Comparison of ENCODE assay signal across 8 mouse cellular contexts in genomic region chr9:57565741-57566221, GRCm38 (mm10). TPM values are rescaled to one million over a fixed set of nuclear protein-coding genes. Genes with fewer than 3 reads are reported as not detected.
A peak's percentile ranks its signal among the peaks of the same experiment; 100 is the strongest.
DNase-seq lines count a peak whose midpoint lies in the region; ATAC-seq lines count a peak whose summit lies in the region.
"Had no signal": no experiment of that assay in that cellular context is flagged by ENCODE, and none has a peak within 500 bp of the region (broad histone marks: within the 10 kb centered on the region; RNA-seq: fewer than 3 reads in every experiment).

No protein-coding gene starts in this region.

- H3K27me3 ChIP-seq in neural tube, embryonic 11.5 days (ENCODE audit: control insufficient read depth, insufficient read depth, low read length): no peaks in the 10 kb centered on the region

- 54% methylated on average over 10 of the region's 10 CpGs for WGBS in neural tube, embryonic 11.5 days

- H3K27ac ChIP-seq in neural tube, embryonic 11.5 days (ENCODE audit: low read depth, low read length): no peak overlapping the region

- H3K36me3 ChIP-seq in neural tube, embryonic 11.5 days (ENCODE audit: control insufficient read depth, insufficient read depth, low read length): peaks cover 5% of the 10 kb centered on the region

- H3K9ac ChIP-seq in neural tube, embryonic 11.5 days (ENCODE audit: low read length): no peak overlapping the region

- no peak for ATAC-seq in neural tube, embryonic 11.5 days (ENCODE audit: insufficient read depth, low FRiP score, low TSS enrichment)
- ATAC-seq in megakaryocyte-erythroid progenitor cell, adult 5-6 weeks (replicated peaks; ENCODE audit: low FRiP score, low TSS enrichment, poor library complexity, severe bottlenecking): no peak

- H3K4me2 ChIP-seq in neural tube, embryonic 11.5 days (ENCODE audit: low read depth): no peak overlapping the region

- peak; percentile 32 for DNase-seq in neural tube, embryonic 11.5 days (ENCODE audit: low spot score)
- DNase-seq in neural tube, embryonic 10.5 days (ENCODE audit: extremely low spot score, low spot score): no peak
- peak; percentile 50 to 64 for DNase-seq in heart, adult 9 months (ENCODE audit: low spot score in 2 of 2)
- peak; percentile 49 for DNase-seq in kidney, postnatal 10 days
- peak; percentile 27 for DNase-seq in lung, postnatal 14 days
- DNase-seq in right cerebral cortex, postnatal 4 days: peak; percentile 56

- H3K9me3 ChIP-seq in neural tube, embryonic 11.5 days (ENCODE audit: control insufficient read depth, low read length): no peaks in the 10 kb centered on the region

- no peak overlapping the region for H3K4me3 ChIP-seq in neural tube, embryonic 11.5 days (ENCODE audit: low read depth, low read length)

- peaks cover 10% of the 10 kb centered on the region; the same call in 1 of the 2 replicates for H3K4me1 ChIP-seq in neural tube, embryonic 11.5 days (ENCODE audit: control insufficient read depth, insufficient read depth, low read length)

RNA-seq across cellular contexts. Expression of gene Scamp2, which starts 5.0 kb away (rescaled TPM):
- 56.7 and 59.6 TPM in 2 replicates for polyA plus RNA-seq in neural tube, embryonic 11.5 days (2014; fragmentation: Nextera tagmentation; extraction: Ambion mirVana)
- total RNA-seq in megakaryocyte-erythroid progenitor cell, adult 5-6 weeks (2014; fragmentation: Nextera tagmentation): 21.5 and 45.2 TPM in 2 replicates
- 10.1 and 22.2 TPM in 2 replicates for total RNA-seq in megakaryocyte-erythroid progenitor cell, adult 5-6 weeks (2017)

RNA-seq across cellular contexts. Expression of gene Mpi, which starts 13.2 kb away (rescaled TPM):
- polyA plus RNA-seq in neural tube, embryonic 11.5 days (2014; fragmentation: Nextera tagmentation; extraction: Ambion mirVana): 52.8 and 53.0 TPM in 2 replicates
- 13.5 and 16.6 TPM in 2 replicates for total RNA-seq in megakaryocyte-erythroid progenitor cell, adult 5-6 weeks (2014; fragmentation: Nextera tagmentation)
- 6.6 and 6.7 TPM in 2 replicates for total RNA-seq in megakaryocyte-erythroid progenitor cell, adult 5-6 weeks (2017)

RNA-seq across cellular contexts. Expression of gene Ulk3, which starts 23.5 kb away (rescaled TPM):
- polyA plus RNA-seq in neural tube, embryonic 11.5 days (2014; fragmentation: Nextera tagmentation; extraction: Ambion mirVana): 7.3 and 10.9 TPM in 2 replicates
- total RNA-seq in megakaryocyte-erythroid progenitor cell, adult 5-6 weeks (2014; fragmentation: Nextera tagmentation): 8.7 and 16.7 TPM in 2 replicates
- total RNA-seq in megakaryocyte-erythroid progenitor cell, adult 5-6 weeks (2017): 2.6 and 3.8 TPM in 2 replicates

RNA-seq across cellular contexts. Expression of gene Fam219b, which starts 28.5 kb away (rescaled TPM):
- 15.9 and 18.2 TPM in 2 replicates for polyA plus RNA-seq in neural tube, embryonic 11.5 days (2014; fragmentation: Nextera tagmentation; extraction: Ambion mirVana)
- total RNA-seq in megakaryocyte-erythroid progenitor cell, adult 5-6 weeks (2014; fragmentation: Nextera tagmentation): 12.1 and 12.7 TPM in 2 replicates
- total RNA-seq in megakaryocyte-erythroid progenitor cell, adult 5-6 weeks (2017): 9.2 and 10.0 TPM in 2 replicates

RNA-seq across cellular contexts. Expression of gene Cplx3, which starts 40.3 kb away (rescaled TPM):
- polyA plus RNA-seq in neural tube, embryonic 11.5 days (2014; fragmentation: Nextera tagmentation; extraction: Ambion mirVana): 0.42 TPM in 1 of 2 replicates, not detected in the other
- not detected in 2 replicates for total RNA-seq in megakaryocyte-erythroid progenitor cell, adult 5-6 weeks (2014; fragmentation: Nextera tagmentation)
- total RNA-seq in megakaryocyte-erythroid progenitor cell, adult 5-6 weeks (2017): not detected in 2 replicates
- polyA plus RNA-seq: intestine, embryonic 14.5 days had no signal
